Mouse (Mus musculus) C2C12 (cell line): Measurements from ENCODE around the gene Susd6. TPM values are rescaled to one million over a fixed set of nuclear protein-coding genes. Genes with fewer than 3 reads are reported as not detected.

ENCODE experiments used
- H3K27me3 ChIP-seq: one replicate; pipeline ENCODE4 v1.6.1; 2011; ENCODE audit not compliant: control insufficient read depth, insufficient read depth, insufficient read length
- H3K36me3 ChIP-seq: one replicate; pipeline ENCODE4 v1.6.1; 2011; ENCODE audit not compliant: control insufficient read depth, insufficient read depth
- H3K4me3 ChIP-seq: one replicate; pipeline ENCODE4 v1.5.1; 2011; ENCODE audit warnings: mild to moderate bottlenecking, control low read depth; ENCODE audit not compliant: poor library complexity, insufficient read depth, severe bottlenecking
- H3K79me2 ChIP-seq: one replicate; pipeline ENCODE4 v1.6.1; 2011; ENCODE audit not compliant: control insufficient read depth, insufficient read depth
- H3K79me3 ChIP-seq: one replicate; pipeline ENCODE4 v1.6.1; 2011; ENCODE audit warnings: low read depth, control low read depth
- H3ac ChIP-seq: one replicate; pipeline ENCODE3; 2011; ENCODE audit warnings: low read depth; ENCODE audit not compliant: control insufficient read depth, insufficient read length
- CEBPB ChIP-seq: IDR thresholded peaks from one replicate; pipeline ENCODE4 v1.6.1; 2011; ENCODE audit warnings: low read depth, mild to moderate bottlenecking, control low read depth, moderate library complexity
- CTCF ChIP-seq: IDR thresholded peaks from one replicate; pipeline ENCODE4 v1.5.1; 2011; ENCODE audit not compliant: control insufficient read depth, insufficient read depth, insufficient read length
- FOSL1 ChIP-seq: IDR thresholded peaks from one replicate; pipeline ENCODE4 v1.8.0; 2011; ENCODE audit warnings: mild to moderate bottlenecking, low read length; ENCODE audit not compliant: poor library complexity, insufficient read depth, severe bottlenecking
- MAX ChIP-seq: IDR thresholded peaks from one replicate; pipeline ENCODE4 v1.6.1; 2011; ENCODE audit warnings: mild to moderate bottlenecking, control low read depth
- MYOD1 ChIP-seq: IDR thresholded peaks from one replicate; pipeline ENCODE4 v1.6.1; 2011; ENCODE audit warnings: low read depth; ENCODE audit not compliant: control insufficient read depth, insufficient read length
- MYOG ChIP-seq: IDR thresholded peaks from one replicate; pipeline ENCODE4 v1.6.1; 2011; ENCODE audit not compliant: control insufficient read depth, insufficient read length; ENCODE audit errors: extremely low read depth
- USF1 ChIP-seq: IDR thresholded peaks from one replicate; pipeline ENCODE4 v1.6.1; 2011; ENCODE audit warnings: low read depth, mild to moderate bottlenecking, control low read depth, moderate library complexity
- polyA plus RNA-seq: library from polyadenylated mRNA; unstranded; fragments of >200 nt; fragmentation: generic; extraction: Trizol; gene quantifications from one replicate; pipeline ENCODE4 v1.2.1, GENCODE M21; 2012; ENCODE audit warnings: missing spikeins

Gene Susd6
- polyA plus RNA-seq, 1 experiment: 20.9 TPM

DNA sequence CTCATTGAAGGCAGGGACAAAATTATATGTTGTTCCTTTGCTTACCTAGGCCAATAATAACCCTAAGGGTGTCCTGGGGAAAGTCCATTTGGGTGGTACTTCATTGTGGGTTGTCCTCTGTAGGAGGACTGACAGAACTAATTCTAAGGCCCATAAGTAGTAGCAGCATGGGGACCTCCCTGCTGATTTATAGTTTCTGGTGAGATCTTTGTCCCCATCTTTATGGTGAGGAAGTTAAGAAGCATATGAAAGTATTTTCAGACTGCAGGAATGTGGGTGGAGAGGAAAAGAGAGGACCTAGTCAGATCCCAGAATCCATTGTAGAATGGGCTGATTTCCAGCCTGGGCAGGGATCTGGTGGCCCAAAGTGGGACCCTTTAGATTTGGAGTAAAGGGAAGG lies 48.0 kb downstream of the Susd6 start:
- H3ac ChIP-seq: no peak overlapping the region
- H3K27me3 ChIP-seq: no peaks in the 10 kb centered on the region
- H3K4me3 ChIP-seq: no peak overlapping the region
- TF ChIP-seq FOSL1 (no peak), USF1 (no peak), MYOG (no peak), MYOD1 (no peak), MAX (no peak), CTCF (no peak), CEBPB (no peak)
- peaks cover 98% of the 10 kb centered on the region for H3K79me2 ChIP-seq
- peaks cover 48% of the 10 kb centered on the region for H3K79me3 ChIP-seq
- H3K36me3 ChIP-seq: no peaks in the 10 kb centered on the region

DNA sequence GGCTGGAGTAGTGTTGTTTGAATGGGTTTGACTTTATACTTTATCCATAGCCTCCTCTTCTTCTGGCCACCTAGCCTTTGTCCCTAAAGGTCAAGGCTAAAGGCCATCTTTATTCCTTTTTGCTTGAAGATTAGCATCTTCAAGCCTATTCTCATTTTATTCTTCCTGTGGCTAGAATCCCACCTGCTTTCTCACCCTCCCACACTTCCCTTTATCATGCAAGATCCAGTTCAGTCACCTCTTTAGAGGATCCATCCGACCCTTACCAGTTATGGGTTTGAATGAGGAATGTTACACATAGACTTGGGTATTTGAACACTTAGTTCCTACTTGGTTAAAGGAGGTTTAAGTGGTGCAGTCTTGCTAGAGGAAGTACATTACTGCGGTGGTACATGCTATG lies 48.5 kb downstream of the Susd6 start:
- Histone ChIP-seq H3K79me2 (peaks cover 97% of the 10 kb centered on the region), H3K4me3 (no peak overlapping the region), H3K27me3 (no peaks in the 10 kb centered on the region), H3ac (no peak overlapping the region), H3K36me3 (no peaks in the 10 kb centered on the region), H3K79me3 (peaks cover 52% of the 10 kb centered on the region)
- no peak for TF ChIP-seq USF1
- no peak for TF ChIP-seq MYOD1
- TF ChIP-seq CEBPB: no peak
- TF ChIP-seq MYOG: no peak
- TF ChIP-seq MAX: no peak
- no peak for TF ChIP-seq CTCF
- TF ChIP-seq FOSL1: no peak

DNA sequence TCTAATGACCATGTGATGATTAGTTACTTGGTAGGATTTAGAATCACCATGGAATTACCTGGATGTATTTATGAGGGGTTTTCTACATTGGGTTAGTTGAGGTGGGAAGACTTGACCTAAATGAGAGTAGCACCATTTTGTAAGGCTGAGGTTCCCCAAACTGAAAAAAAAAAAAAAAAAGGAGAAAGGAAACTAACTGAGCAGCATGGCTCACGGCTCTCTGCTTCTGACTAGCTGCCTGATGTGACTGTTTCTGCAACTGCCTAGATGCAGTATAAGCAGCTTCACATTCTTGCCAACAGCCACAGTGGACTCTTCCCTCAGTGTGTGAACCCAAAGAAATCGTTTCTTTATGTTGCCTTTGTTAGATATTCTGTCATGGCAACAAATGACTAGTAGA lies 49.3 kb downstream of the Susd6 start:
- Histone ChIP-seq H3K36me3 (no peaks in the 10 kb centered on the region), H3K79me3 (peaks cover 53% of the 10 kb centered on the region), H3K79me2 (peaks cover 96% of the 10 kb centered on the region), H3K27me3 (no peaks in the 10 kb centered on the region), H3ac (no peak overlapping the region), H3K4me3 (no peak overlapping the region)
- TF ChIP-seq MYOD1: no peak
- TF ChIP-seq USF1: no peak
- TF ChIP-seq MAX: no peak
- TF ChIP-seq MYOG: no peak
- no peak for TF ChIP-seq CTCF
- no peak for TF ChIP-seq CEBPB
- TF ChIP-seq FOSL1: no peak

DNA sequence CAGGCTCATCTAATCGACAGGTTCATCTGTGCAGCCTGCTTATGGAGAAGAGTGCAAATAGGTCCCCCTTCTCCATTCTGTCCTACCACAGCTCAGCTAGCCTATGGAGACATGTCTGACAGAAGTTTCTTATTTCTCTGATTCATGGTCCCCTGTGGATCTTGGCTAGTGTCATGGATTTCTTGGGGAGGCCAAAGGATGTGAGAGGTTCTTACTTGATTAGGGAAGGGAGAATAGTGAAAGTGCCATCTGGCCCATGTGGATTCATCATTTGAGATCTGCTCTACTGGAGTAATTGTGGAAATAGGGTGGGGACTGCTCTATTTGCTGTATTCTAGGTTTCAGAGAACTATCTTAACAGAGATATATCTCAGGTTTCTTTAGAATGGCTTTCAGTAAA lies 51.3 kb downstream of the Susd6 start:
- TF ChIP-seq CTCF: no peak
- TF ChIP-seq MAX: no peak
- TF ChIP-seq FOSL1: no peak
- no peak for TF ChIP-seq USF1
- TF ChIP-seq MYOG: no peak
- TF ChIP-seq CEBPB: no peak
- TF ChIP-seq MYOD1: no peak
- peaks cover 56% of the 10 kb centered on the region for H3K79me3 ChIP-seq
- H3ac ChIP-seq: no peak overlapping the region
- H3K27me3 ChIP-seq: no peaks in the 10 kb centered on the region
- no peaks in the 10 kb centered on the region for H3K36me3 ChIP-seq
- no peak overlapping the region for H3K4me3 ChIP-seq
- H3K79me2 ChIP-seq: peaks cover 94% of the 10 kb centered on the region

DNA sequence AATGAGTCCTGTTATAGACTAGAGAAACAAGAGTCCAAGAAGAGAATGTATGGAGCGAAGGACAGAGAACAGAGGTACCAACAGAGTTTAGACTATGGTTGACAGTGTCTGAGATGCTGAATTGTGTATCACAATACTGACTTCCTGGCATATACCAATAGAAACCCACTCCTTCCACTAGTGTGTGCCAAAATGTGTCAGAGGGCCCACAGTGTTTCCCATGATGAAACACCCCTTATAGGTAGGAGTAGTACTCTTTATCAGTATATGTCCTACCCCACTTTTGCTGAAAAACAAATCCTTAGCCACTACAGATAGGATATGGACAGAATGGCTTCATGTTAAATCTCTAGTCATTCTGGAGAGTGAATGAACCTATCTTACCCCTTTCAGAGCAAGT lies 52.3 kb downstream of the Susd6 start:
- Histone ChIP-seq H3K36me3 (no peaks in the 10 kb centered on the region), H3ac (no peak overlapping the region), H3K79me3 (peaks cover 53% of the 10 kb centered on the region), H3K79me2 (peaks cover 94% of the 10 kb centered on the region), H3K4me3 (no peak overlapping the region), H3K27me3 (no peaks in the 10 kb centered on the region)
- TF ChIP-seq MYOD1 (no peak), MYOG (no peak), CTCF (no peak), USF1 (no peak), MAX (no peak), CEBPB (no peak), FOSL1 (no peak)

DNA sequence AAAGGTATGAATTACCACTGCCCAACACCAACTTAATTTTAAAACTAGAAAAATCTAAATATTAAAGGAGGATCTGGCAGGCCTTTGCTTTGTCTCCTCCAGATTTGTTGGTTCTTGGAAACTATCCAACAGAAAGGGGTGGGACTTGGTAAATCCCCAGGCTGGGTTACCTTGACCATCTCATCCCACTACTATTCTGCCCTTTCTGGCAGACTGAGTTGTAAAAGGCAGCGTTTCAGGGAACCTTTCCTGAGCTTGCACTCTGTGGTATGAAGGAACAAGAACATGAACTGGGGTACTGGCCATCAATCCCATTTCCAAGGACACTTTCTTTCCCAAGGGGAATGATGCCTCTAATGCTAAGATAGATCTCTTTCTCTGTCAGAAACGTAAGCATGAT lies 52.9 kb downstream of the Susd6 start:
- Histone ChIP-seq H3K79me3 (peaks cover 53% of the 10 kb centered on the region), H3K79me2 (peaks cover 94% of the 10 kb centered on the region), H3K27me3 (no peaks in the 10 kb centered on the region), H3K4me3 (no peak overlapping the region), H3ac (no peak overlapping the region), H3K36me3 (no peaks in the 10 kb centered on the region)
- TF ChIP-seq CTCF (no peak), MAX (no peak), MYOD1 (no peak), USF1 (no peak), FOSL1 (no peak), MYOG (no peak)
